Mouse (Mus musculus): ENCODE measurements around the gene Egfl8. TPM values are rescaled to one million over a fixed set of nuclear protein-coding genes. Genes with fewer than 3 reads are reported as not detected.

Egfl8 gene
- polyA plus RNA-seq, 1 experiment: 0.03 TPM

DNA sequence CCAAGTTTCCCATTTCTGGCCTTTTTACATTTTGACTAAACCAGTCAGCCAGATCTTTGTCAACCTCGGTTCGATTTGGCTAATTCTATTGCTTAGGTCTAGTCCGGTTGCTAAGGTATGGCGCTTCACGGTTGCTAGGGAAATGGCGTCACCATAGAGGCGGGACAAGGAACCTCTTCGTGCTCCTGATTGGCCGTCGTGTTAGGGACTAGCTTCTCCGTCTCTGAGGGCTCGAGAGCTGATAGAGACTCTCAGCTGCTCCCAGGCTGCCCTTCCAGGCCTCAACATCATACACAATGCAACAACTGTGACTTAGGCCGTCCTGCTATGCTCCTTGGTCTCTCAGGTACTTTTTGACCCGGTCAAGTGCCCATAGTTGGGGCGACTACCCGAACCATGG lies 28.8 kb upstream of the Egfl8 start, which contains the start of gene Fkbpl:
Gene Fkbpl, plus strand, starts transcription at position 157 of the 400 bp plus-strand sequence.
- peaks cover 21% of the 10 kb centered on the region for H3K27me3 ChIP-seq (ENCODE audit: control insufficient read depth)
- H3K4me1 ChIP-seq (ENCODE audit: control insufficient read depth): peaks cover 41% of the 10 kb centered on the region
- H3K36me3 ChIP-seq (ENCODE audit: control insufficient read depth): peaks cover 14% of the 10 kb centered on the region
- H3K4me3 ChIP-seq (replicated peaks): peak within 1 kb of the TSS; percentile 87
- no peaks in the 10 kb centered on the region for H3K9me3 ChIP-seq (ENCODE audit: control insufficient read depth, low read length)
- TF ChIP-seq GATA1 (IDR thresholded peaks at IDR 0.05; ENCODE audit: low read length) (no peak), TAL1 (IDR thresholded peaks at IDR 0.05; ENCODE audit: low read length) (no peak)

- no peak for TF ChIP-seq GATA1 (IDR thresholded peaks at IDR 0.05; ENCODE audit: low read length)
- no peak for TF ChIP-seq TAL1 (IDR thresholded peaks at IDR 0.05; ENCODE audit: low read length)
- H3K4me3 ChIP-seq (replicated peaks): no peak overlapping the region
- H3K36me3 ChIP-seq (ENCODE audit: control insufficient read depth): peaks cover 8% of the 10 kb centered on the region
- H3K27me3 ChIP-seq (ENCODE audit: control insufficient read depth): peaks cover 26% of the 10 kb centered on the region
- H3K4me1 ChIP-seq (ENCODE audit: control insufficient read depth): peaks cover 41% of the 10 kb centered on the region
- H3K9me3 ChIP-seq (ENCODE audit: control insufficient read depth, low read length): no peaks in the 10 kb centered on the region
Measured at GRCm38 (mm10) chr17:34643944-34644343, 28.2 kb upstream of the Egfl8 start.

- Histone ChIP-seq H3K9me3 (ENCODE audit: control insufficient read depth, low read length) (no peaks in the 10 kb centered on the region), H3K4me1 (ENCODE audit: control insufficient read depth) (peaks cover 38% of the 10 kb centered on the region)
- TF ChIP-seq GATA1 (IDR thresholded peaks at IDR 0.05; ENCODE audit: low read length) (no peak), TAL1 (IDR thresholded peaks at IDR 0.05; ENCODE audit: low read length) (no peak)
Measured at GRCm38 (mm10) chr17:34643379-34643778, 27.6 kb upstream of the Egfl8 start.

GRCm38 (mm10) chr17:34641945-34642344 lies 26.2 kb upstream of the Egfl8 start:
- H3K4me3 ChIP-seq (replicated peaks): no peak overlapping the region
- H3K27me3 ChIP-seq (ENCODE audit: control insufficient read depth): peaks cover 26% of the 10 kb centered on the region
- H3K36me3 ChIP-seq (ENCODE audit: control insufficient read depth): no peaks in the 10 kb centered on the region; the same call in 1 of the 2 replicates
- TF ChIP-seq TAL1 (IDR thresholded peaks at IDR 0.05; ENCODE audit: low read length): no peak
- H3K4me1 ChIP-seq (ENCODE audit: control insufficient read depth): peaks cover 26% of the 10 kb centered on the region
- H3K9me3 ChIP-seq (ENCODE audit: control insufficient read depth, low read length): no peaks in the 10 kb centered on the region

More at GRCm38 (mm10) chr17:34643379-34643778, 27.6 kb upstream of the Egfl8 start:
- Histone ChIP-seq H3K4me3 (replicated peaks) (no peak overlapping the region), H3K36me3 (ENCODE audit: control insufficient read depth) (peaks cover 2% of the 10 kb centered on the region), H3K27me3 (ENCODE audit: control insufficient read depth) (peaks cover 26% of the 10 kb centered on the region)

DNA sequence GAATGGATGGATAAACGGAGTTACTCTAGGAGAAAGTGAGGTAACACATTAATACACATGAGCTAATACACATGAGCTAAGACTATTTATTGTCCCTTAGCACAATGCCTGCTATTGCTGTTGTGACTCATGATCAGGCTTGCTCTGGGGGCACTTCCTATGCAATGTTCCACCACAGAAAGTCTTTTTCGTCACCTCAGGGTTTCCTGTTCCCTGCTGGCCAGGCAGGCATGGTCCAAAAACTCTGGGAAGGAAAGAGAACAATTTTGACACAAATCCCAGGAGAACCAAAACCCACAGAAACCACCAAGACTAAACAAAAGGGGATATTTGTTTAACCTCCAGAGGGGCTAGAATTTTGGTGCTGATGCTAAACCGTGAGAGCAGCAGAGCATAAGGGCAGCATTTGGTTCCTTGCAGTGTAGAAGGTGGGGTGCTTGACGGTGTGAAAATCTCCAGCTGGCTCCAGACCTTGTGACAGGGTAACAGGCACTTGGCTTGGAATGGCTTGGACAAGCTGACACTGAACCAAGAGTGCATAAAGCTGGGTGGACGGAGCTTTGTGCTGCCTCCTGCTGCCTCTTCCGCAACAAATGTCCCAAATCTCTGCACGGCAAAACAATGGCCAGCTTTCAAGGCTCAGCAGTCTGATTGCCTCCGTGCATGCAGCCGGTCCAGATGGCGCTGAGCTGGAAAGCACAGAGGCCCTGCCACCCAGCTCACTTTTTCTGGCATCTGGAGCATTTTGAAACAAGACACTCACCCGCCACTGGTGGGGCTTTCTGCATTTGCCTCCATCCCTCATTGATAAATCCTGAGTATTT lies 25.2 kb upstream of the Egfl8 start:
- Histone ChIP-seq H3K4me1 (ENCODE audit: control insufficient read depth) (peaks cover 18% of the 10 kb centered on the region), H3K9me3 (ENCODE audit: control insufficient read depth, low read length) (no peaks in the 10 kb centered on the region), H3K4me3 (replicated peaks) (no peak overlapping the region), H3K27me3 (ENCODE audit: control insufficient read depth) (peaks cover 26% of the 10 kb centered on the region), H3K36me3 (ENCODE audit: control insufficient read depth) (no peaks in the 10 kb centered on the region; the same call in 1 of the 2 replicates)
- no peak for TF ChIP-seq TAL1 (IDR thresholded peaks at IDR 0.05; ENCODE audit: low read length)
- TF ChIP-seq GATA1 (IDR thresholded peaks at IDR 0.05; ENCODE audit: low read length): no peak

DNA sequence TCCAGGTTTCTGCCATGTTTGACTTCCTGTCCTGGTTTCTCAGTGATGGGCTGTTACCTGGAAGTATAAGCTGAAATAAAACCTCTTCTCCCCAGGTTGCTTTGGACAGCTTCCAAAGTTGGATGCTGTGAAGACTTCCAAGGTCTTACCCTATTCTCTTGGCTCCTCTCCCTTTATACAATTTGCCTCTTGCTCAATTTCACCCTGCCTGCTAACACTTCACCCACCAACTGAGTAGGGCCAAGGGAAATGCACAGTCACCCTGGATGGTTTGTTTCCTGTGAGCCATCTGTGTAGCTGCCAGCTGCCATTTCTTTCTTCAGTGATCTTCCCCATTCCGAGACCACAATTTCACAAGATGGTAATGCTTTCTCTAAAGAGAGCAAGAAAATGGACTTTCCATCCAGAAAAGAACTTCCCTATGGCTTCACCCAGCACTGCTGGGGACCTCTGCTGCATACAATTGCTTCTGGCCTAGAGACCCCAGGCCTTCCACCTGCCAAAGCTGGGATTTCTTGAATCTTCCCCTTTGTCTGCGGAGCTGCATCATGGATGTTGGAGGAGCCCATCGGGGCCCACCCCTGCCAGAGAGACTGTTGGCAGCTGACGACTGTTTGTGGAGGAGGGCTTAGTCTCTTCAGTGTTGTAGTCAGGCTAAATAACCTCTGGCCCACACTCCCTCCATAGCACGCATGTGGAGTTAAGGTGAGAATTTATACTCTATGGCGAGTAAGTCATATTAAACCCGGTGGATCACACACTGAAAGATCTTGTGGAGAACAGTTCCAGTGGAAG lies 23.9 kb upstream of the Egfl8 start:
- H3K4me1 ChIP-seq (ENCODE audit: control insufficient read depth): peaks cover 5% of the 10 kb centered on the region

GRCm38 (mm10) chr17:34637459-34637858 lies 21.7 kb upstream of the Egfl8 start:
- Histone ChIP-seq H3K4me1 (ENCODE audit: control insufficient read depth) (peaks cover under 1% of the 10 kb centered on the region), H3K27me3 (ENCODE audit: control insufficient read depth) (peaks cover 44% of the 10 kb centered on the region), H3K9me3 (ENCODE audit: control insufficient read depth, low read length) (no peaks in the 10 kb centered on the region), H3K4me3 (replicated peaks) (no peak overlapping the region), H3K36me3 (ENCODE audit: control insufficient read depth) (no peaks in the 10 kb centered on the region)
- no peak for TF ChIP-seq TAL1 (IDR thresholded peaks at IDR 0.05; ENCODE audit: low read length)
- TF ChIP-seq GATA1 (IDR thresholded peaks at IDR 0.05; ENCODE audit: low read length): no peak

More for the DNA sequence above, 23.9 kb upstream of the Egfl8 start:
- no peaks in the 10 kb centered on the region for H3K36me3 ChIP-seq (ENCODE audit: control insufficient read depth)
- H3K4me3 ChIP-seq (replicated peaks): no peak overlapping the region
- no peaks in the 10 kb centered on the region for H3K9me3 ChIP-seq (ENCODE audit: control insufficient read depth, low read length)
- no peak for TF ChIP-seq TAL1 (IDR thresholded peaks at IDR 0.05; ENCODE audit: low read length)
- TF ChIP-seq GATA1 (IDR thresholded peaks at IDR 0.05; ENCODE audit: low read length): no peak
- H3K27me3 ChIP-seq (ENCODE audit: control insufficient read depth): peaks cover 31% of the 10 kb centered on the region

GRCm38 (mm10) chr17:34635671-34636070 lies 19.9 kb upstream of the Egfl8 start:
- TF ChIP-seq GATA1 (IDR thresholded peaks at IDR 0.05; ENCODE audit: low read length) (no peak), TAL1 (IDR thresholded peaks at IDR 0.05; ENCODE audit: low read length) (no peak)
- H3K27me3 ChIP-seq (ENCODE audit: control insufficient read depth): peaks cover 49% of the 10 kb centered on the region

GRCm38 (mm10) chr17:34632261-34632691 lies 16.5 kb upstream of the Egfl8 start:
- no peaks in the 10 kb centered on the region for H3K36me3 ChIP-seq (ENCODE audit: control insufficient read depth)
- TF ChIP-seq GATA1 (IDR thresholded peaks at IDR 0.05; ENCODE audit: low read length) (no peak), TAL1 (IDR thresholded peaks at IDR 0.05; ENCODE audit: low read length) (no peak)
- peak overlapping the region; percentile 37 for H3K4me3 ChIP-seq (replicated peaks)
- H3K4me1 ChIP-seq (ENCODE audit: control insufficient read depth): peaks cover 21% of the 10 kb centered on the region
- H3K27me3 ChIP-seq (ENCODE audit: control insufficient read depth): peaks cover 72% of the 10 kb centered on the region
- H3K9me3 ChIP-seq (ENCODE audit: control insufficient read depth, low read length): peaks cover 3% of the 10 kb centered on the region; the same call in 1 of the 2 replicates

More at GRCm38 (mm10) chr17:34635671-34636070, 19.9 kb upstream of the Egfl8 start:
- peaks cover 3% of the 10 kb centered on the region; the same call in 1 of the 2 replicates for H3K9me3 ChIP-seq (ENCODE audit: control insufficient read depth, low read length)
- H3K4me1 ChIP-seq (ENCODE audit: control insufficient read depth): peaks cover 13% of the 10 kb centered on the region
- H3K4me3 ChIP-seq (replicated peaks): no peak overlapping the region
- no peaks in the 10 kb centered on the region for H3K36me3 ChIP-seq (ENCODE audit: control insufficient read depth)
